Mouse (Mus musculus) limb, embryonic 15.5 days (tissue): ENCODE results near the gene Pgam1. TPM values are rescaled to one million over a fixed set of nuclear protein-coding genes. Genes with fewer than 3 reads are reported as not detected.

Experiments
- ATAC-seq: fragments of 200-750 bp; cut with Nextera tagmentation; 2 replicates; pipeline ENCODE4 v1.8.0; 2017; ENCODE audit warnings: low read depth, moderate TSS enrichment; ENCODE audit not compliant: insufficient number of reproducible peaks, low FRiP score, low TSS enrichment
- H3K27ac ChIP-seq: fragments of 300-500 bp; sonication (generic); 2 replicates; pipeline ENCODE4 v1.5.1; 2015; ENCODE audit warnings: moderate library complexity, mild to moderate bottlenecking, inconsistent platforms
- H3K27me3 ChIP-seq: fragments of 300-500 bp; sonication (generic); 2 replicates; pipeline ENCODE4 v1.6.1; 2015; ENCODE audit warnings: inconsistent platforms
- H3K36me3 ChIP-seq: fragments of 300-500 bp; sonication (generic); 2 replicates; pipeline ENCODE4 v1.6.1; 2015; ENCODE audit warnings: inconsistent platforms
- H3K4me1 ChIP-seq: fragments of 300-500 bp; sonication (generic); 2 replicates; pipeline ENCODE4 v1.6.1; 2015; ENCODE audit warnings: inconsistent platforms
- H3K4me2 ChIP-seq: fragments of 300-500 bp; sonication (generic); 2 replicates; pipeline ENCODE4 v1.6.1; 2015; ENCODE audit warnings: mild to moderate bottlenecking, inconsistent platforms
- H3K4me3 ChIP-seq: fragments of 300-500 bp; sonication (generic); 2 replicates; pipeline ENCODE4 v1.5.1; 2015; ENCODE audit warnings: mild to moderate bottlenecking, inconsistent platforms
- H3K9ac ChIP-seq: fragments of 300-500 bp; sonication (generic); 2 replicates; pipeline ENCODE4 v1.6.1; 2015; ENCODE audit warnings: inconsistent platforms
- H3K9me3 ChIP-seq: fragments of 300-500 bp; sonication (generic); 2 replicates; pipeline ENCODE4 v1.6.1; 2016; ENCODE audit warnings: inconsistent platforms
- WGBS: fragments of 180-500 bp; shearing (Covaris S2); methylation state at CpG from one replicate; pipeline ENCODE4 v1.1.7; 2015; 5-methylcytosine and 5-hydroxymethylcytosine counted together
- polyA plus RNA-seq: library from polyadenylated mRNA; unstranded; fragments of >200 nt; fragmentation: Nextera tagmentation; extraction: Ambion mirVana; gene quantifications from 2 replicates; pipeline ENCODE4 v1.2.1, GENCODE M21; 2015

Gene Pgam1
- polyA plus RNA-seq, 1 experiment from 2014 or later = 668 TPM

DNA sequence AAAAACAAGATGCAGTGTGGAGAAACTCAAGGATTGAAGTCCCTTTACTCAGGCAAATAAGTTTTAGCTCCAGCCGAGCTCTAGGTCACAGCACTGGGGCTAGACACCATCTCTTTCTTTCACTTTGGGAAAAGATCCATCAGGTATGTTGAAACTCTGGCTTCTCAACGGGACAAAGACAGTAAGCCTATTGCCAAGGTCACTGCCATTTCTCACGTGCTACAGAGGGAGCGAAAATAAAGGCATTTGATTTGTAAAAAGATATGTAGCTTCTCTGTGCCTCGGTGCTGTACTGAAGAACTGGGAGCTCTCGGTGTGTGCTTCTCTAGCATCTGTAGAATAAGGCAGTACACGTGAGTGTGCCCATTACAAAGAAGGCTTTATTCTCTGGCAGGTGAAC lies 32.1 kb downstream of the Pgam1 start:
- Histone ChIP-seq H3K4me2 (no peak overlapping the region), H3K36me3 (peaks cover 96% of the 10 kb centered on the region), H3K9me3 (no peaks in the 10 kb centered on the region), H3K4me3 (no peak overlapping the region), H3K4me1 (no peaks in the 10 kb centered on the region), H3K27me3 (no peaks in the 10 kb centered on the region), H3K27ac (no peak overlapping the region), H3K9ac (no peak overlapping the region)
- ATAC-seq = no peak
- WGBS = 87% methylated on average over 7 of the region's 7 CpGs

DNA sequence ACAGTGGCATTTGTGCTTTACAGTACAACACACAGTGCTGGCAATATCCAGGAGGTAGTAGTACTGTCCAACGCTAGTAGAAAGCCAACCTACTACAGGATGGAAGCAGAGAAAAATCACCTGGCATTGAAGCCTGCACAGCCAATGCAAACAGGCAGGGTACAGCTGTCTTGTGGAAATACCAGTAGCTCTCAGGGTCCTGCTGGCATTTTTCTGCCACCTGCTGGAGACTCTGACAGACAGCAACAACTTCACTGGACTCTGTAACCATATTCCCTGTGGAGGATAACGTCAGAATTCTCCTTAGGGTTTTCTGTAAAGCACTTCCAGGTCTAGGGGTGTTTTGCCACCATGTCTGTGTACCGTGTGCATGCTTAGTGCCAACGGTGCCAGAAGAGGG lies 40.6 kb downstream of the Pgam1 start:
- H3K36me3 ChIP-seq = peaks cover 96% of the 10 kb centered on the region
- H3K4me1 ChIP-seq = no peaks in the 10 kb centered on the region
- no peak overlapping the region for H3K4me2 ChIP-seq
- H3K9me3 ChIP-seq = no peaks in the 10 kb centered on the region
- no peak for ATAC-seq
- no peak overlapping the region for H3K27ac ChIP-seq
- H3K4me3 ChIP-seq = no peak overlapping the region
- H3K9ac ChIP-seq = no peak overlapping the region
- 75% methylated on average over 4 of the region's 4 CpGs for WGBS
- no peaks in the 10 kb centered on the region for H3K27me3 ChIP-seq

DNA sequence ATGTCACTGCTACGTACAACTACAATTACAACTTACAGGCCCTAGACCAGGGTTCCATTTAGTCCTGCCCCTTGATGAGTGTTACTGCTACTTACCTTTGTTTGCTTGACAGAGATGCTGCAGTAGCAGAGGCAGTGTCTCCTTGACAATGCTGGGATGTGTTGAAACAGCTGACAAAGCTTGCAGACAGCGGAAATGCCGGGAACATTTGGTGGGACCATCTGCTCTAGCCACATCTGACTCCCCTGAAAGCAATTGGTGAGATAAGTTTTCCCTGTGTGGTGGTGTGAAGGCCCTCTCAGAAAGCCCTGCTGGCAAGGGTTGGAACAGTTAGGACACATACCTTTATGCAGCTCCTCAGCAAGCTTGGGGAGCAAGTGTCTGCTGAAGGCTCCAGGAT lies 41.9 kb downstream of the Pgam1 start:
- no peaks in the 10 kb centered on the region for H3K4me1 ChIP-seq
- no peak overlapping the region for H3K27ac ChIP-seq
- H3K36me3 ChIP-seq = peaks cover 96% of the 10 kb centered on the region
- H3K9ac ChIP-seq = no peak overlapping the region
- no peak overlapping the region for H3K4me2 ChIP-seq
- no peaks in the 10 kb centered on the region for H3K27me3 ChIP-seq
- H3K9me3 ChIP-seq = no peaks in the 10 kb centered on the region
- 92% methylated on average over 3 of the region's 3 CpGs for WGBS
- ATAC-seq = no peak
- H3K4me3 ChIP-seq = no peak overlapping the region

Other genes with a start within 250 kb of the Pgam1 start
- gene Slit1, start 168.3 kb upstream of the Pgam1 start, polyA plus RNA-seq = 0.28 and 0.62 TPM in 2 replicates
- gene Arhgap19, start 109.9 kb upstream of the Pgam1 start, polyA plus RNA-seq = 16.2 and 17.2 TPM in 2 replicates
- 3.8 and 4.0 TPM in 2 replicates for gene Frat1, start 82.0 kb upstream of the Pgam1 start, polyA plus RNA-seq
- 2.1 and 2.2 TPM in 2 replicates for gene Frat2, start 63.8 kb upstream of the Pgam1 start, polyA plus RNA-seq
- gene Rrp12, start 15.8 kb upstream of the Pgam1 start, polyA plus RNA-seq = 16.1 and 17.4 TPM in 2 replicates
- 70.4 and 70.7 TPM in 2 replicates for gene Exosc1, start 21.5 kb downstream of the Pgam1 start, polyA plus RNA-seq
- gene Zdhhc16, start 21.6 kb downstream of the Pgam1 start, polyA plus RNA-seq = 85.7 and 91.7 TPM in 2 replicates
- 28.5 and 29.1 TPM in 2 replicates for gene Mms19, start 69.2 kb downstream of the Pgam1 start, polyA plus RNA-seq
- gene Ubtd1, start 69.8 kb downstream of the Pgam1 start, polyA plus RNA-seq = 28.1 and 30.8 TPM in 2 replicates
- gene Ankrd2, start 124.1 kb downstream of the Pgam1 start, polyA plus RNA-seq = 0.72 and 3.0 TPM in 2 replicates
- 1.0 and 1.8 TPM in 2 replicates for gene Hoga1, start 133.7 kb downstream of the Pgam1 start, polyA plus RNA-seq
- not detected in 2 replicates for gene 4933411K16Rik, start 140.3 kb downstream of the Pgam1 start, polyA plus RNA-seq
- gene Morn4, start 174.4 kb downstream of the Pgam1 start, polyA plus RNA-seq = 17.5 and 17.9 TPM in 2 replicates
- gene Pi4k2a, start 178.5 kb downstream of the Pgam1 start, polyA plus RNA-seq = 17.6 and 23.7 TPM in 2 replicates
- 38.7 and 41.2 TPM in 2 replicates for gene Avpi1, start 217.1 kb downstream of the Pgam1 start, polyA plus RNA-seq
- 15.2 and 16.6 TPM in 2 replicates for gene Marveld1, start 235.5 kb downstream of the Pgam1 start, polyA plus RNA-seq